Mouse (Mus musculus) right cerebral cortex, postnatal 14 days (tissue): ENCODE data around the gene Stx17.

Source experiments
- DNase-seq: peaks from one replicate; pipeline ENCODE4 v3.0.0; 2022

Gene Stx17

DNA sequence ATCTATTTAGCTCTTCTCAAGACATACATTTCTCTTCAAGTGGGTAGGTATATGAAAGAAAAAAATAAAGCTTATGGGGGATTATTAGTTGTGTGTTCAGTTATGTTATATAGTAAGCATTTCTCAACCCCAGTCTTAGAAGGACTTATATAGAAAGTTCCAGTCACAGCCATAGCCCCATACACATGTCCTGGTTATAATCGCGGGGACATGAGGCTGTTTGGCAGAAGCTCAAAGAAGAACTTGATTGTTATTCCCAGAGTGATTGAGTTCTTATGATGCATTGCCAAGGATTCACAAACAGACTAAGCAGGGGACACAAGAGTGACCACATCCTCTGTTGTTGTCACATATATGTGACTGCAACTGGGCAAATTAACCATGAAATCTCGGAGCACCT lies 51.0 kb downstream of the Stx17 start:
- no peak for DNase-seq

DNA sequence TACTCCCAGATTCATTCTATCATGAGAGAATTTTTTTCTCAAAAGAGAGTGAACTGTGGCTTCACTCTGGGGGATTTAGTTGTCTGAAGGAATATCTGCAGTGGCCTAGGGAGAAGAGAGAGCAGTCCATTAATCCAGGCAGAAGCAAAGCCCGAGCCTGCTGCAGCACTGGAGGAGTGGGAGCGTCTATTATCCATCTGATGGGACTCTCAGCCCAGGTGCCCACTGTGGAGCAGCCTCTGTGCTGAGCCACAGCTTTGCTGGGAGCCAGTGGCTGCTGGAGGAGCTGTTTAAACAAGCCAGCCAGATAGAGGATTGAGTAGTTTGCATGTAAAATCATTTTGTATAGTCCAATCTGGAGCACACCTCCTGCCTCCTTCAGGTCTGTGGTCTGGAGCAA lies 56.2 kb downstream of the Stx17 start:
- DNase-seq: no peak

DNA sequence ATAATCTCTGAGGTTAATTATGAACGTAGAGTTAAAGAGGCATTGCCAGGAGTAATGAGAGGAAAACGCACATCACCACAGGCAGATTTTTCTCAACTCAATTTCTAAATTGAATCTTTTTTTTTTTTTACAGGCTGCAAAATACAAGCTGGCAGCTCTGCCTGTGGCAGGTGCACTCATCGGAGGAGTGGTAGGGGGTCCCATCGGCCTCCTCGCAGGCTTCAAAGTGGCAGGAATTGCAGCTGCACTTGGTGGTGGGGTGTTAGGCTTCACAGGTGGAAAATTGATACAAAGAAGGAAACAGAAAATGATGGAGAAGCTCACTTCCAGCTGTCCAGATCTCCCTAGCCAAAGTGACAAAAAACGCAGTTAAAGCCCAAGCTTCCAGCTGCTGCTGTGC lies 56.7 kb downstream of the Stx17 start:
- DNase-seq: no peak

DNA sequence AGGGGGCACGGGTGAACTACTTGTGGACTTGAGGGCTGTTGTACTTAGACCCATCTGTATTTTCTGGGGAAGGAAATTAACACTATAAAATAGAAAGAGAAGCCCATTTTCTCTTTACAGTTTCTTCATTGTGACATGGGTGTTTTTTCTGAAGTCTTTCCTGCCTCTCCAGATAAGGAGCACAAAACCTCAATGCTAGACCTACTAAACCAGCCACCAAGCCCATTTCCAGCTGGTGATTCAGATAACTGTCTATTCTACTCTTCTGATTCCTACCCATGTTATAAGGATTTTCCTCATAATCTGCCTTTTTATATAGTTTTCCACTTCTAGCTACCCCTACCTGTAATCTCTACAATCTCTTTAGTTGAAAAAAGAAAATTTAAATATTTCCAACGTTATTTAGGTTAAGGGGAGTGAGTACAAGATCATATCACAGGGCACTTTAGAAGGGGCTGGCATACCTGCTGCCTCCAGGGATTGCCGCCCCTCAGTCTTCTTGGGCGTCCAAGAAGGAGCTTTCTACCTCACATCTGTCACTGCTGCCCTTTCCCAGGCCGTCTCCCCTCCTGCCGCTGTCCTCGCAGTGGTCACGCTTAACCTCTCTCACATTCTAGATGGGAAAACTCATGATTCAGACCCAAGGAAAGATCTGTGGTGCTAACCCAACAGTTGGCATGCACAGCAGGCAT lies 57.5 kb downstream of the Stx17 start:
- DNase-seq: no peak

DNA sequence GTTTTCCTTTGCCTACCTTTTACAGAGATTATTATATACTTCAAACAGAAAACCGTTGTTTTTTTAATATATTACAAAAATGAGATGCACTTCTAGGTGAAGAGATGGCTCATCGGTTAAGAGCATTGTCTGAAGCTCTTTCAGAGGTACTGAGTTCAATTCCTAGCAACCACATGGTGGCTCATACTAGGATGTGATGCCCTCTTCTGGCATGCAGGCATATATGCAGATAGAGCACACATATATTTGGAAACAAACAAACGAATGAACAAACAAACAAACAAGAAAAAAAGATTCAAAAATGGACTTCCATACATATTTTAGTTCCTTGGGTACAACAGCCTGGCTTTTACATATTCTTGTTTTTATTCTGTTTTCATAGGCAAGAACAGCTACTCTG lies 73.2 kb downstream of the Stx17 start:
- DNase-seq: no peak

DNA sequence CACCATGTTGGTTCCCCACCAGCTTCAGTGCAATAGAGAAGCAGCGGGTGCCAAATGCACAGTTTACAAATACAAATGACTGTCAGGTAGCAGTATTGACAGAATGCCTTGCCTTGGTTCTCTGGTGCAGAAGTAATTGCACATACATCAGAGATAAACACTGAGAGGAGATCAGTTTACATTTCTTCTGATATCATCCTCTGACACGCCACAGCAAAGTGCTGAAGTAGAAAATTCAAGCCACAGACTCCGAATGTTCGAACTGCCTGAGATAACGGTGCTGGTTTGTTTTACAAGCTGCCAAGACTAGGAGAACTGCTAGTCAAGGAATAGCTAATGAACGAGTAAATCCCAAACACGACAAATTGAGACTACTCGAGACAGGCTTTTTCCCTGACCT lies 73.7 kb downstream of the Stx17 start:
- DNase-seq: no peak

DNA sequence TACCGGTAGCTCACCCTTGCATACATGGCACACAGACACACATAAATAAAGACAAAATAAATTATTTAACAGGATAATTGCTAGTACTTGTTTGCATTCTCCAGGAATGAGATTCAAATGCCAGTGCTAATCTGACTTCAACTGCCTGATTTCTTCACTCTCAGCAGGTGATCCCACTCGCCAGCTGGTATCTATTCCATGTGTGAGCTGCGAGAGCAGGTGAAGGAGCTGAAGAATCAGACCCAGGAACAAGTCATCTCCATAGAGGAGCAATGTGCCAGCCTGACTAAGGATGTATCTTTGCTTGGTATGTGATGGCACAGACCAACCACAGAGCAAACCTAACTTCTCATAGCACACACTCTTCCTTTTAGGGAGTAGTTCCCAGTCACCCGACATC lies 78.8 kb downstream of the Stx17 start:
- DNase-seq: no peak

DNA sequence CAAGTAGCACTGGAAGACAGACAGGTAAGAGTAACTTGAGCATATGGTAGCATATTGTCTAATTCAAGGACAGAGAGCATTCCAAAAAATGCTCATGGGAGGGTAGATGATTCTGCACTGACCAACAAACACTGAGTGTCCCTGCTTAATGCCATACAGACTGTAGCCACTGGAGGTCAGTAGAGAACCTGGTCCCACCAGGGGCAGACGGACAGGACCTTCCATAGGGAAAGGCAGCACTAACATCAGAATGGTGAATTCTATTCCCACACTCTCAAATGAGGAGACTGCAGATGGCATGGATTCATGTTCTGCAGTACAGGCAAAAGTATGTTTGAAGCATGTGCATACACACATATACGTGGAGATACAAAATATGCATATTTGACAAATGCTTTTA lies 100.5 kb downstream of the Stx17 start:
- peak; percentile 31 for DNase-seq

DNA sequence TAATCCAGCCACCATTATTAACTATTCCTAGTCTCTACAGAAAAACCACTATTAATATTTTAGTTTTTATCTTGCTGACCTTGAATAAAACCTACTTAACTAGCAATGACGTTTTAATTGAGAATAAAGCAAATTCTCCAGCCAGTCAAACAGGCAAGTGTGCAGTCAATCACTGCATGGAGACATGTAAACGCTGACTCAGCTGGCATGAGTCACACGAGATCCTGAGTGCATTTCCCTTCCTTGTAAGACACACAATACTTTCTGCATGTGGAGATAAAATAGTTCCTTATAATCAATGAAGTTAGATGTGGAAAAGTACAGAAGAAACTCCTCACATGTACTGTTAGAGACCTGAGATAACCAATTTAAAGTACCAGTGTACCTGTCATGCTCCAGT lies 100.9 kb downstream of the Stx17 start:
- DNase-seq: no peak

DNA sequence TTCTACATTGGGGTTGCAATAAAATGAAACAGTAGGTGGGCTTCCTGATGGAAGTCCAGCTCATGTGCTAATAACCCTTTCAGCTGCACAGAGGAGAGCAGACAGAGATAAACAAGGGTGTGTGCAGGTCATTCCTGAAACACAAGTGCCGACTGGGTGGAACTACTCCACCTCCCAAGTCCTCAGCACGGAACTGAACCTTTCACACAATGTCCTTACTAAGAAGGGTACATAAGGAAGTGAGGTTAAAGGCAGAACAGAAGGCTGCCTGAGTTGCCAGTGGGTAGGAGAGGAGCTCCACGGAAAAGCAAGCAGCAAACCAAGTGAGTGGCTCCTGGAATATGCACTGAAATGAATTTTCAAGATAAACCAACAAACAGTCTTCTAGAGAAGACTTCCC lies 102.1 kb downstream of the Stx17 start:
- no peak for DNase-seq
